Mouse (Mus musculus): ENCODE results near the gene Setdb2.

- peak; percentile 95 for TF ChIP-seq POLR2A (IDR thresholded peaks at IDR 0.05; ENCODE audit: control insufficient read depth, low read depth, low read length)
- no peak for TF ChIP-seq CTCF (IDR thresholded peaks at IDR 0.05; ENCODE audit: control insufficient read depth, insufficient read depth, insufficient replicate concordance, low read depth, low read length)
Measured at GRCm38 (mm10) chr14:59440558-59441471, at the start of gene Setdb2, which contains the start of gene Cab39l.
